Mouse (Mus musculus) liver, embryonic 14.5 days (tissue): ENCODE results near the gene Serinc1. TPM values are rescaled to one million over a fixed set of nuclear protein-coding genes. Genes with fewer than 3 reads are reported as not detected.

Experiments
- ATAC-seq: fragments of 200-750 bp; cut with Nextera tagmentation; 2 replicates; pipeline ENCODE4 v1.8.0; 2017; ENCODE audit warnings: moderate number of reproducible peaks, mild to moderate bottlenecking, moderate library complexity; ENCODE audit not compliant: insufficient read depth
- DNase-seq, 3 experiments: peaks; one replicate each; pipeline ENCODE4 v3.0.0-alpha.2; 2012 to 2013; ENCODE audit warnings: low read depth in 3 of 3, low spot score in 3 of 3
- H3K27ac ChIP-seq: fragments of 300-500 bp; sonication (generic); 2 replicates; pipeline ENCODE4 v1.5.1; 2014; ENCODE audit warnings: moderate library complexity, mild to moderate bottlenecking, control low read depth, inconsistent platforms
- H3K27me3 ChIP-seq: fragments of 300-500 bp; sonication (generic); 2 replicates; pipeline ENCODE4 v1.6.1; 2014; ENCODE audit warnings: mild to moderate bottlenecking, low read length, moderate library complexity; ENCODE audit not compliant: control insufficient read depth, insufficient read depth
- H3K36me3 ChIP-seq: fragments of 300-500 bp; sonication (generic); replicated peaks from 2 replicates; pipeline ENCODE4 v1.6.1; 2014; ENCODE audit warnings: low read depth; ENCODE audit not compliant: control insufficient read depth, insufficient read depth
- H3K4me1 ChIP-seq, 2 experiments: fragments of 200-500 bp in 1 of 2; fragments of 300-500 bp in 1 of 2; sonication (generic) in 1 of 2; replicated peaks; 2 replicates each; pipeline ENCODE4 v1.6.1; 2012 to 2014; ENCODE audit warnings: antibody characterized with exemption in 1 of 2, inconsistent platforms in 1 of 2, low read length in 1 of 2; ENCODE audit not compliant: control insufficient read depth in 2 of 2, insufficient read depth in 2 of 2
- H3K4me2 ChIP-seq: fragments of 300-500 bp; sonication (generic); 2 replicates; pipeline ENCODE4 v1.6.1; 2014; ENCODE audit warnings: low read depth, mild to moderate bottlenecking, control low read depth, moderate library complexity
- H3K4me3 ChIP-seq, 2 experiments: fragments of 200-500 bp in 1 of 2; fragments of 300-500 bp in 1 of 2; sonication (generic) in 1 of 2; 2 replicates each; pipeline ENCODE4 v1.5.1; 2012 to 2014; ENCODE audit warnings: low read depth in 2 of 2, low read length in 2 of 2, mild to moderate bottlenecking in 2 of 2, control low read depth in 1 of 2, inconsistent platforms in 1 of 2, moderate library complexity in 1 of 2; ENCODE audit not compliant: insufficient read depth in 1 of 2
- H3K9ac ChIP-seq: fragments of 300-500 bp; sonication (generic); replicated peaks from 2 replicates; pipeline ENCODE4 v1.6.1; 2014; ENCODE audit warnings: mild to moderate bottlenecking, control low read depth, moderate library complexity
- H3K9me3 ChIP-seq: fragments of 300-500 bp; sonication (generic); 2 replicates; pipeline ENCODE4 v1.6.1; 2016; ENCODE audit warnings: low read length, mixed read lengths; ENCODE audit not compliant: control insufficient read depth
- CTCF ChIP-seq: IDR thresholded peaks from 2 replicates; pipeline ENCODE4 v1.5.1; 2016; ENCODE audit warnings: antibody characterized with exemption, low read depth, control low read depth
- EP300 ChIP-seq: IDR thresholded peaks from 2 replicates; pipeline ENCODE4 v1.6.1; 2016; ENCODE audit warnings: antibody characterized with exemption, low read depth
- WGBS: fragments of 180-500 bp; shearing (Covaris S2); extraction: QIAGEN DNeasy Blood & Tissue Kit; methylation state at CpG from one replicate; pipeline ENCODE4 v1.1.7; 2014; ENCODE audit not compliant: insufficient replicate concordance; 5-methylcytosine and 5-hydroxymethylcytosine counted together
- polyA plus RNA-seq, 2 experiments: library from polyadenylated mRNA; depleted of rRNA in 1 of 2; stranded (reverse) in 1 of 2; unstranded in 1 of 2; fragments of >200 nt; fragmentation: Nextera tagmentation in 1 of 2; extraction: Ambion mirVana in 1 of 2; gene quantifications; 2 replicates each; pipeline versions ENCODE4 v1.2.1 to v1.2.3; 2012 to 2014

Gene Serinc1
- polyA plus RNA-seq, 2 experiments, result 36.6 to 67.7 TPM

GRCm38 (mm10) chr10:57485908-57486541, 46.3 kb downstream of the Serinc1 start, which contains the start of gene Hsf2:
Gene Hsf2, plus strand, starts transcription at chr10:57486385.
- Histone ChIP-seq H3K36me3 (no peaks in the 10 kb centered on the region), H3K27me3 (no peaks in the 10 kb centered on the region), H3K27ac (no peak within 1 kb of the TSS; the same call in 1 of the 2 replicates), H3K4me1 (peaks cover 0 to 7% of the 10 kb centered on the region in 2 experiments; a peak in 2 of 4 replicates), H3K4me2 (peak within 1 kb of the TSS; percentile 89), H3K4me3 (peak within 1 kb of the TSS; percentile 80 to 94), H3K9me3 (no peaks in the 10 kb centered on the region), H3K9ac (peak within 1 kb of the TSS; percentile 69)
- peak; percentile 82 to 84 (median 83) for DNase-seq
- peak; percentile 99 for ATAC-seq
- TF ChIP-seq EP300 (no peak), CTCF (no peak)
- WGBS, result 1% methylated on average over 51 of the region's 52 CpGs

GRCm38 (mm10) chr10:57484741-57485140, 47.6 kb downstream of the Serinc1 start:
- Histone ChIP-seq H3K9ac (no peak overlapping the region), H3K4me1 (peaks cover 0 to 7% of the 10 kb centered on the region in 2 experiments; a peak in 2 of 4 replicates), H3K4me2 (no peak overlapping the region), H3K36me3 (no peaks in the 10 kb centered on the region), H3K27me3 (no peaks in the 10 kb centered on the region), H3K4me3 (no peak overlapping the region), H3K9me3 (no peaks in the 10 kb centered on the region), H3K27ac (no peak overlapping the region)
- 64% methylated on average over 3 of the region's 3 CpGs for WGBS
- TF ChIP-seq EP300 (no peak), CTCF (no peak)
- ATAC-seq (no peak), DNase-seq (no peak)

GRCm38 (mm10) chr10:57481717-57482116, 50.6 kb downstream of the Serinc1 start:
- no peak for ATAC-seq
- DNase-seq, result no peak
- no peak for TF ChIP-seq CTCF
- no peak for TF ChIP-seq EP300

GRCm38 (mm10) chr10:57477121-57477843, 55.0 kb downstream of the Serinc1 start:
- Histone ChIP-seq H3K27me3 (no peaks in the 10 kb centered on the region), H3K4me2 (no peak overlapping the region), H3K4me3 (no peak overlapping the region), H3K4me1 (0 out of 4 replicates have a peak, but pooled peaks cover 0 to 2% of the 10 kb centered on the region in 2 experiments), H3K36me3 (no peaks in the 10 kb centered on the region), H3K9me3 (no peaks in the 10 kb centered on the region), H3K27ac (no peak overlapping the region), H3K9ac (no peak overlapping the region)
- DNase-seq (no peak), ATAC-seq (no peak)
- WGBS, result 67% methylated on average over 9 of the region's 9 CpGs
- TF ChIP-seq CTCF, result no peak
- TF ChIP-seq EP300, result no peak

More at GRCm38 (mm10) chr10:57481717-57482116, 50.6 kb downstream of the Serinc1 start:
- Histone ChIP-seq H3K27me3 (no peaks in the 10 kb centered on the region), H3K27ac (no peak overlapping the region), H3K9me3 (no peaks in the 10 kb centered on the region), H3K4me2 (no peak overlapping the region), H3K9ac (no peak overlapping the region), H3K4me1 (peaks cover 0 to 5% of the 10 kb centered on the region in 2 experiments; a peak in 1 of 4 replicates), H3K36me3 (no peaks in the 10 kb centered on the region), H3K4me3 (no peak overlapping the region)
- 42% methylated on average over 5 of the region's 5 CpGs for WGBS

Other genes starting within 250 kb of the Serinc1 start
- 3.7 and 4.8 TPM in 2 replicates for gene Hsf2, start 46.1 kb downstream of the Serinc1 start, polyA plus RNA-seq (2012; rRNA removed)
- gene Hsf2, start 46.1 kb downstream of the Serinc1 start, polyA plus RNA-seq (2014; fragmentation: Nextera tagmentation; extraction: Ambion mirVana), result 7.5 and 8.2 TPM in 2 replicates
- 0.26 and 0.58 TPM in 2 replicates for gene Pkib, start 99.5 kb upstream of the Serinc1 start, polyA plus RNA-seq (2012; rRNA removed)
- 0.55 and 0.69 TPM in 2 replicates for gene Pkib, start 99.5 kb upstream of the Serinc1 start, polyA plus RNA-seq (2014; fragmentation: Nextera tagmentation; extraction: Ambion mirVana)